Mouse (Mus musculus) erythroblast, embryonic 14.5 days (primary cell): ENCODE measurements around the gene Elk1.

Experiments
- GATA1 ChIP-seq: IDR thresholded peaks from 2 replicates; pipeline ENCODE4 v1.6.1; 2012; ENCODE audit warnings: low read length, inconsistent platforms, mixed read lengths
- TAL1 ChIP-seq: IDR thresholded peaks from 3 replicates; pipeline ENCODE4 v1.6.1; 2012; ENCODE audit warnings: low read length, inconsistent platforms, mixed read lengths

GRCm38 (mm10) chrX:20915075-20915474 lies 35.3 kb downstream of the Elk1 start:
- no peak for TF ChIP-seq TAL1
- TF ChIP-seq GATA1 = no peak
